Mouse (Mus musculus) spleen, adult 2 months (tissue): Measurements from ENCODE around the gene Necab3.

Experiments
- CTCF ChIP-seq: fragments of 200-500 bp; IDR thresholded peaks from 2 replicates; pipeline ENCODE4 v1.5.1; 2011; ENCODE audit warnings: mild to moderate bottlenecking, inconsistent platforms; ENCODE audit not compliant: insufficient read depth, insufficient read length, insufficient replicate concordance; ENCODE audit errors: extremely low read depth
- POLR2A ChIP-seq: fragments of 200-500 bp; IDR thresholded peaks from 2 replicates; pipeline ENCODE4 v1.6.1; 2011; ENCODE audit warnings: low read depth, low read length, inconsistent platforms

DNA sequence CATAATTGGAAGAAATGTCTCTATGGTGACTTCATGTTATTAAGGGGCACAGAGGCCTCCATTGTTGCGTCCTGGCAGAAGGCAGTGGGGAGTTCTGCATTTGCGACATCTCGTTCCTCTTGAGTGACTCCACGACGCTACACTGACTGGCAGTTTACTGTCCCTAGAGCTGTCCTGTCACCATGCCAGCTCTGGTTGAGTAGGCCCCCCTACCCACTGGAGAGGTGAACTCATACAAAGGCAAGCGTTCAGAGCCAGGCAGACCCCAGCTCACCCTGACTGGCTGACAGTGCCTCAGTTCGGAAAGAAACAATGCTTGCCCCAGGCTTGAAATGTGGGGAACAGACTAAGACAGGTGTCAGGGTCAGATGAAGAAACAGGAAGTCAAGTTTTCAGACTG lies 15.6 kb upstream of the Necab3 start:
- TF ChIP-seq POLR2A = no peak
- TF ChIP-seq CTCF = no peak
